Mouse (Mus musculus): Measurements from ENCODE around the gene Lilrb4a. TPM values are rescaled to one million over a fixed set of nuclear protein-coding genes. Genes with fewer than 3 reads are reported as not detected.

Lilrb4a gene
- polyA plus RNA-seq, 1 experiment from 2014 or later = 0.58 TPM

GRCm38 (mm10) chr10:51526090-51526489 lies 35.3 kb downstream of the Lilrb4a start:
- Histone ChIP-seq H3K4me1 (replicated peaks; ENCODE audit: control insufficient read depth, insufficient read depth, low read length) (no peaks in the 10 kb centered on the region), H3K9me3 (ENCODE audit: control insufficient read depth, low read length) (no peaks in the 10 kb centered on the region), H3K4me3 (replicated peaks; ENCODE audit: low read length) (no peak overlapping the region), H3K9ac (replicated peaks; ENCODE audit: low read depth, low read length) (no peak overlapping the region), H3K27me3 (replicated peaks; ENCODE audit: control insufficient read depth, insufficient read depth, low read length) (no peaks in the 10 kb centered on the region), H3K4me2 (ENCODE audit: low read length) (no peak overlapping the region), H3K36me3 (ENCODE audit: control insufficient read depth, insufficient read depth) (no peaks in the 10 kb centered on the region), H3K27ac (ENCODE audit: low read length) (no peak overlapping the region)
- ATAC-seq = no peak
- 69% methylated on average over 7 of the region's 7 CpGs for WGBS

- WGBS = 85% methylated on average over 4 of the region's 4 CpGs
- Histone ChIP-seq H3K9ac (replicated peaks; ENCODE audit: low read depth, low read length) (no peak overlapping the region), H3K36me3 (ENCODE audit: control insufficient read depth, insufficient read depth) (no peaks in the 10 kb centered on the region), H3K4me1 (replicated peaks; ENCODE audit: control insufficient read depth, insufficient read depth, low read length) (no peaks in the 10 kb centered on the region), H3K27ac (ENCODE audit: low read length) (no peak overlapping the region), H3K9me3 (ENCODE audit: control insufficient read depth, low read length) (no peaks in the 10 kb centered on the region), H3K4me3 (replicated peaks; ENCODE audit: low read length) (no peak overlapping the region), H3K4me2 (ENCODE audit: low read length) (no peak overlapping the region), H3K27me3 (replicated peaks; ENCODE audit: control insufficient read depth, insufficient read depth, low read length) (no peaks in the 10 kb centered on the region)
- ATAC-seq = no peak
These were observed 35.9 kb downstream of the Lilrb4a start for GRCm38 (mm10) chr10:51526633-51527032.

- no peaks in the 10 kb centered on the region for H3K27me3 ChIP-seq (replicated peaks; ENCODE audit: control insufficient read depth, insufficient read depth, low read length)
- H3K4me1 ChIP-seq (replicated peaks; ENCODE audit: control insufficient read depth, insufficient read depth, low read length) = no peaks in the 10 kb centered on the region
- no peaks in the 10 kb centered on the region for H3K9me3 ChIP-seq (ENCODE audit: control insufficient read depth, low read length)
- H3K36me3 ChIP-seq (ENCODE audit: control insufficient read depth, insufficient read depth) = no peaks in the 10 kb centered on the region
- H3K27ac ChIP-seq (ENCODE audit: low read length) = no peak overlapping the region
- no peak overlapping the region for H3K4me2 ChIP-seq (ENCODE audit: low read length)
- ATAC-seq = no peak
- 78% methylated on average over 8 of the region's 8 CpGs for WGBS
- H3K9ac ChIP-seq (replicated peaks; ENCODE audit: low read depth, low read length) = no peak overlapping the region
- H3K4me3 ChIP-seq (replicated peaks; ENCODE audit: low read length) = no peak overlapping the region
These were observed 38.2 kb downstream of the Lilrb4a start for GRCm38 (mm10) chr10:51528840-51529434.

- WGBS = 77% methylated on average over 3 of the region's 3 CpGs
- H3K4me1 ChIP-seq (replicated peaks; ENCODE audit: control insufficient read depth, insufficient read depth, low read length) = no peaks in the 10 kb centered on the region
- H3K27ac ChIP-seq (ENCODE audit: low read length) = no peak overlapping the region
- no peak overlapping the region for H3K4me2 ChIP-seq (ENCODE audit: low read length)
- ATAC-seq = no peak
- H3K9ac ChIP-seq (replicated peaks; ENCODE audit: low read depth, low read length) = no peak overlapping the region
- no peak overlapping the region for H3K4me3 ChIP-seq (replicated peaks; ENCODE audit: low read length)
- H3K27me3 ChIP-seq (replicated peaks; ENCODE audit: control insufficient read depth, insufficient read depth, low read length) = no peaks in the 10 kb centered on the region
- no peaks in the 10 kb centered on the region for H3K36me3 ChIP-seq (ENCODE audit: control insufficient read depth, insufficient read depth)
- no peaks in the 10 kb centered on the region for H3K9me3 ChIP-seq (ENCODE audit: control insufficient read depth, low read length)
These were observed 38.7 kb downstream of the Lilrb4a start for GRCm38 (mm10) chr10:51529497-51529896.

GRCm38 (mm10) chr10:51530813-51531212 lies 40.1 kb downstream of the Lilrb4a start:
- Histone ChIP-seq H3K9ac (replicated peaks; ENCODE audit: low read depth, low read length) (no peak overlapping the region), H3K4me1 (replicated peaks; ENCODE audit: control insufficient read depth, insufficient read depth, low read length) (no peaks in the 10 kb centered on the region), H3K4me2 (ENCODE audit: low read length) (no peak overlapping the region), H3K27me3 (replicated peaks; ENCODE audit: control insufficient read depth, insufficient read depth, low read length) (no peaks in the 10 kb centered on the region), H3K36me3 (ENCODE audit: control insufficient read depth, insufficient read depth) (no peaks in the 10 kb centered on the region), H3K4me3 (replicated peaks; ENCODE audit: low read length) (no peak overlapping the region), H3K9me3 (ENCODE audit: control insufficient read depth, low read length) (no peaks in the 10 kb centered on the region), H3K27ac (ENCODE audit: low read length) (no peak overlapping the region)
- 86% methylated on average over 7 of the region's 7 CpGs for WGBS
- ATAC-seq = no peak

Other genes starting within 250 kb of the Lilrb4a start
- not detected in 2 replicates for gene Gm49339, start 10.3 kb upstream of the Lilrb4a start, polyA plus RNA-seq (2015; fragmentation: Nextera tagmentation; extraction: Ambion mirVana)
- gene Lilr4b, start 10.3 kb upstream of the Lilrb4a start, polyA plus RNA-seq (2015; fragmentation: Nextera tagmentation; extraction: Ambion mirVana) = 0.19 TPM in 1 of 2 replicates, not detected in the other
- 1.8 and 2.6 TPM in 2 replicates for gene Fam162b, start 99.6 kb downstream of the Lilrb4a start, polyA plus RNA-seq (2015; fragmentation: Nextera tagmentation; extraction: Ambion mirVana)
- gene Gprc6a, start 140.5 kb downstream of the Lilrb4a start, polyA plus RNA-seq (2015; fragmentation: Nextera tagmentation; extraction: Ambion mirVana) = not detected in 2 replicates
- gene Rfx6, start 186.8 kb downstream of the Lilrb4a start, polyA plus RNA-seq (2015; fragmentation: Nextera tagmentation; extraction: Ambion mirVana) = not detected in 2 replicates